ENCODE assay signal across 16 mouse cellular contexts in genomic region chr9:74324089-74324924, GRCm38 (mm10).
"Had no signal": no experiment of that assay in that cellular context is flagged by ENCODE, and none has a peak within 500 bp of the region (broad histone marks: within the 10 kb centered on the region; RNA-seq: fewer than 3 reads in every experiment).

No protein-coding gene starts in this region.

- DNase-seq: kidney, adult 11 months; kidney, adult 9 months; kidney, postnatal 36 days; left cerebral cortex, postnatal 4 days; lung, adult 2 months; lung, postnatal 36 days; midbrain, embryonic 14.5 days; thymus, adult 2 months; thymus, postnatal 25 days had no signal

- ATAC-seq: hindbrain, postnatal 0 days; lung, postnatal 0 days had no signal

- H3K36me3 ChIP-seq: limb, embryonic 13.5 days; midbrain, embryonic 10.5 days; neural tube, embryonic 12.5 days had no signal

- H3K4me2 ChIP-seq: limb, embryonic 13.5 days; neural tube, embryonic 12.5 days had no signal

- H3K9me3 ChIP-seq: limb, embryonic 13.5 days; midbrain, embryonic 10.5 days; neural tube, embryonic 12.5 days had no signal

- H3K27ac ChIP-seq: hindbrain, postnatal 0 days; kidney, postnatal 0 days; layer of hippocampus, adult 2 months; limb, embryonic 13.5 days; midbrain, embryonic 10.5 days; neural tube, embryonic 12.5 days had no signal

- H3K27me3 ChIP-seq: limb, embryonic 13.5 days; neural tube, embryonic 12.5 days had no signal

- H3K4me1 ChIP-seq: limb, embryonic 13.5 days; midbrain, embryonic 10.5 days; neural tube, embryonic 12.5 days had no signal

- H3K4me3 ChIP-seq: layer of hippocampus, adult 2 months; limb, embryonic 13.5 days; midbrain, embryonic 10.5 days; neural tube, embryonic 12.5 days had no signal

- H3K9ac ChIP-seq: limb, embryonic 13.5 days; neural tube, embryonic 12.5 days had no signal
